Mouse (Mus musculus): ENCODE data around the gene Rps21.

The Rps21 gene

DNA sequence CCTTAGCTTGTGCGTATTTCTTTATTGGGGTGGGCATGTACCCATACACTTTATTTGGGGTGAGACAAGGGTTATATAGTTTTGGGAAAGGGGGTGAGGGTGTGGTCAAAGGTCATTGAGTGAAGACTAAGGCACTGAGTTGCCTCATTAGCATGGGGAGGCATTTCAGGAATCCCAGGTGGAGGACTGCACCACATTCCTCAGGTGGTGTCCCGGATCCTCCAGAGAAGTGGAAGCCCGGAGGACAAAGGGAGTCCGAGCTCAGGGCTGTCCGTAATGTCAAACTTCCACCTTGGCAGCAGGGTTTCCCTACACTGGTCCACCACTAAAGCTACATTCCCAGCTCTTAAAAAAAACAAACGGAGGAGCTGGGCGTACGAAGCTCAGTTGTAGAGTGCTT is 35.7 kb downstream of the Rps21 start:
- DNase-seq = no peak

DNA sequence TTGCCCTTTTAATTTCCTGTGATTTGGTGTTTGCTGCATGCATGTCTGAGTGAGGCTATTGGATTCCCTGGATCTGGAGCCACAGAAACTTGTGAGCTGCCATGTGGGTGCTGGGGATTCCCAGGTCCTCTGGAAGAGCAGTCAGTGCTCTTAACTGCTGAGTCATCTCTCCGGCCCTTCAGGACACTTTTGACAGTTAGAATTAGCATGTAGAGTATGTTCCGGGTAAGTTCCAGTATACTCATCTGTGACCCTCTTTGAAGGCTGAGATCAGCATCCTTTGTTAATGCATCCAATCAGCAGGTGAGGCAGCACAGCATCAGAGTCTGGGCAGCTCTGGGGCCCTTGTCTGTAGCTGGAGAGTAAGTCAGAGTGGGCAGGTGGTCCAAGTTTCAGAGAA is 43.1 kb downstream of the Rps21 start:
- DNase-seq = no peak

DNA sequence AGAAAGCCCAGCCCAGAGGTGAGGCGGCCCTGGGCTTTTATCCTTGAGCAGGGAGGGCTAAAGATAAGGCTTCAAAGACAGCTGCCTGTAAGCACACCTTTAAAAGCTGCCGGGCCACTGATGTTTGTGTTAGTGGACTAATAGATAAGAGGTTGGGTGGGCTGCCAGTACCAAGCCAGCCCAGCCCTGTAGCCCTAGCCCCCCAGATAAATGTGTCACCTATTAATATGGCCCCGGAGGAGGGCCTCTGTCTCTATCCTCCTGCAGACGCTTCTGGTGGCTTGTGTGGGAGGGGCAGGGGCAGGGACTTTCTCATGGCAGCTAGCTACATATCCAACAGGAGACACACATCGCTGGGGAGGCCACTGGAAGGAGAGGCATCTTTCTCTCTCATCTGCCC is 43.6 kb downstream of the Rps21 start:
- no peak for DNase-seq

DNA sequence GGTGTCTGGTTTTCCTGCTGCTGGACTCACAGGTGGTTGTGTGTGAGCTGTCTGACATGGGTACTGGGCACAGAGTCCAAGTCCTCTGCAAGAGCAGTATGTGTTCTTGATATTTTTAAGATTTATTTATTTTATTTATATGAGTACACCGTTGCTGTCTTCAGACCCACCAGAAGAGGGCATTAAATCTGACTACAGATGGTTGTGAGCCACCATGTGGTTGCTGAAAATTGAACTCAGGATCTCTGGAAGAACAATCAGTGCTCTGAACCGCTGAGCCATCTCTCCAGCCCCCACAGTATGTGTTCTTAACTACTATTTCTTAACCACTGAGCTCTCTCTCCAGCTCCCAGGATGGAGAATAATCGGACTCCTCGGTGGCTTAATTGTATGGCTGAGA is 45.0 kb downstream of the Rps21 start:
- no peak for DNase-seq

DNA sequence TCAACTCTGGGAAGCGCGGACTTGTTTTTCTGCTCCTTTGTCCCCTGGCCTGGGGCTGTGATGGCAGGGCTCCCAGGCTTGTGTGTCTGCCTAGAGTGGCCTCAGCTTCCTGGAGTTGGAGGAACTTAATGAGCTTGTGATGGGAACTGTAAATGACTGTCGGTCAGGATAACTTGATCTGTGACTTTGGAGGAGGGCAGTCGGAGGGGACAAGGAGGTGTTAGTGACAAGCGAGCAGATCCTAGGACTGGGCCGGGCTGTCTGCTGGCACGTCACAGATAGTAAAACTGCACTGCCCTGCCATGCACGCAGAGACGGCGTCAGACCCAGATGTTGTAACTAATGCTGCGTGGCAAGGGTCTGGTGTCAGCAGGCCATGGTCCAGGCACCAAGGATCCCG is 46.3 kb downstream of the Rps21 start:
- no peak for DNase-seq

DNA sequence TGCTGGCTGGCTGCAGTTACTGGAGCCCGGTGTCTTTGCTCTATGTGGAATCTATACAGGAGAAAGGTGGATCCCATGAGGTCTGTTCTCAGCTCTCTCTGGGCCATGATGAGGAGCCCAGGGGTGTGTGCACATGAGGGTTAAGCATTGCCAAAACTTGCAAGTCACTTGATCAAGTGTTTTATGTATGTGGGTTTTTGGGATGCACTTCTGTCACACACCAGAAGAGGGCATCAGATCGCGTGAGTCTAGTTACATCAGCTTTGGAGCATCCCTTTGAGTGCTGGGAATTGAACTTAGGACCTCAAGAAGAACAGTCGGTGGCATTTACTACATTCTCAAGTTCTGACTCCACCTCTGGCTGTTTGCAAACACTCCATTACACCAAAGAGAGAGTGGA is 47.4 kb downstream of the Rps21 start:
- no peak for DNase-seq

DNA sequence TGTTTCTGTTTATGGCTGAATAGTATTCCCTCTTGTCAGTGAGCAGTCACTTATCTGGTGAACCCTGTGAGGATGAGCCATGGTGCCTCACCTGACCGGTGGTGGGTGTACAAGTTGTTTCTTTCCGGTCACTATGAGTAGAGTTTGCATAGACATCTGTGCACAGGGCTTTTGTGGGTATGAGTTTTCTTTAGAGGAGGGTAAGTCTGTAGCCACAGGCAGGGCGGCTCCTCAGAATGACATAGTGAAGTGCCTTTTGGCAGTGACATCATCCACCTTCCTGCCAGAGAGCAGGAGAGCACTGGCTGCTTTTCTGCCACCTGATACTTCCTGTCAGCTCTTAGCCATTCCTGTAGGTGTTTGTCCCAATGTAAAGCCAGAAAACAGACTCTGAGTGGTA is 48.3 kb downstream of the Rps21 start:
- DNase-seq = no peak

DNA sequence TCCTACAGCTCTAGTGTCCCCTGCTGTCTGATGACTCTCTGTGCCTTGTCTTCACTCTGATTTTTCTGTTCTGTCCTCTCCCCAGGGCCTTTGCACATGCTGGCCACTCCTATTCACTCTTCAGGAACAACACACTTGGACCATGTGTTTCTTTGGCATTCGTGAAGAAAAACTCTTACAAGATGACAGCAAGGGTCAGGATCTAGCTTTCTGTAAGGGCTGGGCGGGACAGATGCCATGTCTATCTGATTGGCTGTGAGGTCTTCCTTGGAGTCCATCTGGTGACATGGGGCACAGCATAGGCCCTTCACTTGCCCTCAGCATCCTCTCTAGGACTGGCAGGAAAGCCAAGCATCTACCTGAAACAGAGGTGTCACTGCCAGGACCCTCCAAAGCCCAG is 48.8 kb downstream of the Rps21 start:
- DNase-seq = no peak

DNA sequence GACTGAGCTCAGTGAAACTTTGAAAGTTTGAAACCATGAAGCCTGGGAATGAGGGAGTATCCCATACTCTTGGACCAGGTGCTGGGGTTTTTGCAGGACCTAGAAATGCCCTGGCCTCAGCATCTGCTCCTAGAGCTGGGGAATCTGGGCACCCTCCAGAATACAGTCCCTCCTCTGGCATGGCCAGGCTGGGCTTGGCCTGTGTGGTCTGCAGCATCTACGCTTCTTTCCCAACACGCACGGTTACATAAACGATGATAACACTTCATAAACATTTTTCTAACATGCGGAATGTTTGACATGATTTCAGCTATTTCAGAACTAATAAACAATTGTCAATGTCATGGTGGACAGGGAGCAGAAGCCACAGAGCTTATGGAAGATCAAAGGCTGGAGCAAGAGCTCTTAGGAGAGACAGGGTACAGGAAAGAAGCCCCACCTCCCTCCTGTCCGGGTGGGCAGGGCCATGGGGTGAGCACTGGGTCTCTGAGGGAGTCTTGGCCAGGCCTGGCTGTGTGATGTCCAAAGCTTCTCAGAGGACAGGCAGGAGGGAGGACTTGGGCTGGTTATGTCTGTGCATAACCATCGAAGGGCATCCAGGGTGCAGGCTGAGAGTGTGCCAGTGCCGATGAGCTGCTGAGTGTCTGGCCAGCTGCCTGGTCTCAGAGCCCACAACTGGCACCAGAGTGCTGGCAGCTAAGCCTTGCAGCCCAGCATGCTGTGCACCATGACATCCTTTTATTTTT is 49.4 kb downstream of the Rps21 start:
- no peak for DNase-seq

DNA sequence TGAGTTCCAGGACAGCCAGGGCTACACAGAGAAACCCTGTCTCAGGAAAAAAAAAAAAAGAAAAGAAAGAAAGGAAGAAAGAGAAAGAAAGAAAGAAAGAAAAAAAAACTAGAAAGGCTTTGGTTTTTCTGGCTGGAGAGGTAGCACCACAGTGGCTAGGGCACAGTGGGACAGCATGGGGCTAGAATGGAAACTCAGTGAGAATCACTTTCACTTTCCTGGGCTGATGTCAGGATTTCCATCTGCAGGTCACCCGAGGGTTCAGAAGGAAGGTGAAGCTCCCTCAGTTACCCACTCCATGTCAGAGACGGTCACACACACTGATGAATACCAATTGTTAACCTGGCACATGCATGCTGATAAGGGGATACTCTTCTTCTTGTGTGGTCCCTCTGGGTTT is 50.5 kb downstream of the Rps21 start:
- no peak for DNase-seq
